Mouse (Mus musculus): ENCODE results near the gene Lypd6b. TPM values are rescaled to one million over a fixed set of nuclear protein-coding genes. Genes with fewer than 3 reads are reported as not detected.

The Lypd6b gene
- polyA plus RNA-seq, 1 experiment from 2014 or later, result 0.73 TPM

- no peak for TF ChIP-seq CTCF (IDR thresholded peaks at IDR 0.05; ENCODE audit: low read depth)
- H3K4me1 ChIP-seq (replicated peaks; ENCODE audit: control insufficient read depth, insufficient read depth, low read length), result no peaks in the 10 kb centered on the region
- H3K4me3 ChIP-seq (ENCODE audit: low read depth, low read length), result no peak overlapping the region
- 83% methylated on average over 1 of the region's 1 CpGs for WGBS
- no peak overlapping the region for H3K27ac ChIP-seq (ENCODE audit: low read depth, low read length)
- H3K27me3 ChIP-seq (replicated peaks; ENCODE audit: control insufficient read depth, insufficient read depth, low read length), result no peaks in the 10 kb centered on the region
- H3K9me3 ChIP-seq (ENCODE audit: control insufficient read depth), result no peaks in the 10 kb centered on the region
- H3K36me3 ChIP-seq (ENCODE audit: control insufficient read depth, insufficient read depth), result no peaks in the 10 kb centered on the region
- H3K9ac ChIP-seq (ENCODE audit: low read depth, low read length), result no peak overlapping the region
- H3K4me2 ChIP-seq (replicated peaks; ENCODE audit: low read depth), result no peak overlapping the region
- no peak for ATAC-seq
Measured at GRCm38 (mm10) chr2:49881002-49881401, 93.5 kb downstream of the Lypd6b start.

- H3K4me1 ChIP-seq (replicated peaks; ENCODE audit: control insufficient read depth, insufficient read depth, low read length), result no peaks in the 10 kb centered on the region
- H3K27me3 ChIP-seq (replicated peaks; ENCODE audit: control insufficient read depth, insufficient read depth, low read length), result no peaks in the 10 kb centered on the region
Measured at GRCm38 (mm10) chr2:49882461-49882860, 95.0 kb downstream of the Lypd6b start.

GRCm38 (mm10) chr2:49883990-49884389, 96.5 kb downstream of the Lypd6b start:
- H3K27me3 ChIP-seq (replicated peaks; ENCODE audit: control insufficient read depth, insufficient read depth, low read length), result no peaks in the 10 kb centered on the region
- H3K4me3 ChIP-seq (ENCODE audit: low read depth, low read length), result no peak overlapping the region
- WGBS, result 61% methylated on average over 3 of the region's 3 CpGs
- TF ChIP-seq CTCF (IDR thresholded peaks at IDR 0.05; ENCODE audit: low read depth), result no peak
- no peaks in the 10 kb centered on the region for H3K4me1 ChIP-seq (replicated peaks; ENCODE audit: control insufficient read depth, insufficient read depth, low read length)
- no peaks in the 10 kb centered on the region for H3K36me3 ChIP-seq (ENCODE audit: control insufficient read depth, insufficient read depth)
- no peak overlapping the region for H3K9ac ChIP-seq (ENCODE audit: low read depth, low read length)
- no peaks in the 10 kb centered on the region for H3K9me3 ChIP-seq (ENCODE audit: control insufficient read depth)
- ATAC-seq, result no peak
- H3K27ac ChIP-seq (ENCODE audit: low read depth, low read length), result no peak overlapping the region
- no peak overlapping the region for H3K4me2 ChIP-seq (replicated peaks; ENCODE audit: low read depth)

More at GRCm38 (mm10) chr2:49882461-49882860, 95.0 kb downstream of the Lypd6b start:
- Histone ChIP-seq H3K36me3 (ENCODE audit: control insufficient read depth, insufficient read depth) (no peaks in the 10 kb centered on the region), H3K9me3 (ENCODE audit: control insufficient read depth) (no peaks in the 10 kb centered on the region), H3K9ac (ENCODE audit: low read depth, low read length) (no peak overlapping the region), H3K4me2 (replicated peaks; ENCODE audit: low read depth) (no peak overlapping the region), H3K27ac (ENCODE audit: low read depth, low read length) (no peak overlapping the region), H3K4me3 (ENCODE audit: low read depth, low read length) (no peak overlapping the region)
- ATAC-seq, result no peak
- no peak for TF ChIP-seq CTCF (IDR thresholded peaks at IDR 0.05; ENCODE audit: low read depth)
- WGBS, result 100% methylated on average over 1 of the region's 1 CpGs

- Histone ChIP-seq H3K4me2 (replicated peaks; ENCODE audit: low read depth) (no peak overlapping the region), H3K36me3 (ENCODE audit: control insufficient read depth, insufficient read depth) (no peaks in the 10 kb centered on the region), H3K9me3 (ENCODE audit: control insufficient read depth) (no peaks in the 10 kb centered on the region), H3K4me3 (ENCODE audit: low read depth, low read length) (no peak overlapping the region), H3K9ac (ENCODE audit: low read depth, low read length) (no peak overlapping the region), H3K27ac (ENCODE audit: low read depth, low read length) (no peak overlapping the region), H3K4me1 (replicated peaks; ENCODE audit: control insufficient read depth, insufficient read depth, low read length) (no peaks in the 10 kb centered on the region), H3K27me3 (replicated peaks; ENCODE audit: control insufficient read depth, insufficient read depth, low read length) (no peaks in the 10 kb centered on the region)
- WGBS, result 88% methylated on average over 4 of the region's 4 CpGs
- no peak for ATAC-seq
- no peak for TF ChIP-seq CTCF (IDR thresholded peaks at IDR 0.05; ENCODE audit: low read depth)
Measured at GRCm38 (mm10) chr2:49886209-49886608, 98.7 kb downstream of the Lypd6b start.

- Histone ChIP-seq H3K36me3 (ENCODE audit: control insufficient read depth, insufficient read depth) (no peaks in the 10 kb centered on the region), H3K4me1 (replicated peaks; ENCODE audit: control insufficient read depth, insufficient read depth, low read length) (no peaks in the 10 kb centered on the region), H3K27me3 (replicated peaks; ENCODE audit: control insufficient read depth, insufficient read depth, low read length) (no peaks in the 10 kb centered on the region), H3K4me2 (replicated peaks; ENCODE audit: low read depth) (no peak overlapping the region), H3K27ac (ENCODE audit: low read depth, low read length) (no peak overlapping the region), H3K4me3 (ENCODE audit: low read depth, low read length) (no peak overlapping the region), H3K9ac (ENCODE audit: low read depth, low read length) (no peak overlapping the region), H3K9me3 (ENCODE audit: control insufficient read depth) (no peaks in the 10 kb centered on the region)
- no peak for ATAC-seq
- TF ChIP-seq CTCF (IDR thresholded peaks at IDR 0.05; ENCODE audit: low read depth), result no peak
- WGBS, result 79% methylated on average over 4 of the region's 4 CpGs
Measured at GRCm38 (mm10) chr2:49888346-49888745, 100.9 kb downstream of the Lypd6b start.

GRCm38 (mm10) chr2:49890727-49891126, 103.2 kb downstream of the Lypd6b start:
- TF ChIP-seq CTCF (IDR thresholded peaks at IDR 0.05; ENCODE audit: low read depth), result no peak
- Histone ChIP-seq H3K9ac (ENCODE audit: low read depth, low read length) (no peak overlapping the region), H3K9me3 (ENCODE audit: control insufficient read depth) (no peaks in the 10 kb centered on the region), H3K27ac (ENCODE audit: low read depth, low read length) (no peak overlapping the region), H3K4me2 (replicated peaks; ENCODE audit: low read depth) (no peak overlapping the region), H3K27me3 (replicated peaks; ENCODE audit: control insufficient read depth, insufficient read depth, low read length) (no peaks in the 10 kb centered on the region), H3K36me3 (ENCODE audit: control insufficient read depth, insufficient read depth) (no peaks in the 10 kb centered on the region), H3K4me1 (replicated peaks; ENCODE audit: control insufficient read depth, insufficient read depth, low read length) (no peaks in the 10 kb centered on the region), H3K4me3 (ENCODE audit: low read depth, low read length) (no peak overlapping the region)
- no peak for ATAC-seq
- WGBS, result 61% methylated on average over 2 of the region's 2 CpGs

- H3K4me1 ChIP-seq (replicated peaks; ENCODE audit: control insufficient read depth, insufficient read depth, low read length), result no peaks in the 10 kb centered on the region
- H3K27ac ChIP-seq (ENCODE audit: low read depth, low read length), result no peak overlapping the region
- no peaks in the 10 kb centered on the region for H3K27me3 ChIP-seq (replicated peaks; ENCODE audit: control insufficient read depth, insufficient read depth, low read length)
- 71% methylated on average over 6 of the region's 6 CpGs for WGBS
- H3K36me3 ChIP-seq (ENCODE audit: control insufficient read depth, insufficient read depth), result no peaks in the 10 kb centered on the region
- no peaks in the 10 kb centered on the region for H3K9me3 ChIP-seq (ENCODE audit: control insufficient read depth)
- TF ChIP-seq CTCF (IDR thresholded peaks at IDR 0.05; ENCODE audit: low read depth), result no peak
- H3K4me3 ChIP-seq (ENCODE audit: low read depth, low read length), result no peak overlapping the region
- no peak overlapping the region for H3K9ac ChIP-seq (ENCODE audit: low read depth, low read length)
- no peak overlapping the region for H3K4me2 ChIP-seq (replicated peaks; ENCODE audit: low read depth)
- no peak for ATAC-seq
Measured at GRCm38 (mm10) chr2:49909838-49910407, 122.4 kb downstream of the Lypd6b start.

Measured in intestine, postnatal 0 days (tissue).